Mouse (Mus musculus) megakaryocyte, embryonic 14.5 days (primary cell): Measurements from ENCODE around the gene Urod.

Experiments
- FLI1 ChIP-seq: IDR thresholded peaks from 2 replicates; pipeline ENCODE4 v1.6.1; 2012; ENCODE audit warnings: low read length, inconsistent platforms, mixed read lengths
- GATA1 ChIP-seq: IDR thresholded peaks from 3 replicates; pipeline ENCODE4 v1.6.1; 2012; ENCODE audit warnings: mixed read lengths, low read length, inconsistent platforms, borderline replicate concordance

DNA sequence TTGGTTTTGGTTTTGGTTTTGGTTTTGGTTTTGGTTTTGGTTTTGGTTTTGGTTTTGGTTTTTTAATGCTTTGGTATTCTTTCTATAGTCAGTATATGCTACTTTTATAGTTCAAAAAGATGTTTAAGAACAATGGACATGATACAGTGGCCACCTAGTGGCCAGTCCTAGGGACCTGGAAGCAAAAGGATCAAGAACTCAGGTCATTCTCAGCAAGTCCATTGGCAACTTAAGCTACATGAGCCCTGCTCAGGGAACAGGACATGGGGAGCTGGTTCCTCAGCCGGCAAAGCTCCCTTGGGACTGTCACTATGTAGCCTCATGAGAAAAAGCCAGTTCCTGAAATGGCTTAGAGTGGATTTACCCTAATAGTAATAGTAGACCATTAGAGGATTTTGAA, 42.6 kb downstream of the Urod start:
- TF ChIP-seq GATA1, result no peak
- no peak for TF ChIP-seq FLI1
